Mouse (Mus musculus) small intestine, adult 2 months (tissue): ENCODE results near the gene Gpr157.

Experiments used
- CTCF ChIP-seq: fragments of 200-500 bp; IDR thresholded peaks from 2 replicates; pipeline ENCODE4 v1.5.1; 2012; ENCODE audit warnings: low read depth, mild to moderate bottlenecking, control low read depth, inconsistent platforms, low read length, moderate library complexity, mixed read lengths; ENCODE audit not compliant: insufficient replicate concordance, insufficient read length; ENCODE audit errors: extremely low read depth
- POLR2A ChIP-seq: fragments of 200-500 bp; IDR thresholded peaks from 2 replicates; pipeline ENCODE4 v1.6.1; 2012; ENCODE audit warnings: low read depth, mild to moderate bottlenecking, control low read depth, inconsistent platforms, low read length, moderate library complexity

DNA sequence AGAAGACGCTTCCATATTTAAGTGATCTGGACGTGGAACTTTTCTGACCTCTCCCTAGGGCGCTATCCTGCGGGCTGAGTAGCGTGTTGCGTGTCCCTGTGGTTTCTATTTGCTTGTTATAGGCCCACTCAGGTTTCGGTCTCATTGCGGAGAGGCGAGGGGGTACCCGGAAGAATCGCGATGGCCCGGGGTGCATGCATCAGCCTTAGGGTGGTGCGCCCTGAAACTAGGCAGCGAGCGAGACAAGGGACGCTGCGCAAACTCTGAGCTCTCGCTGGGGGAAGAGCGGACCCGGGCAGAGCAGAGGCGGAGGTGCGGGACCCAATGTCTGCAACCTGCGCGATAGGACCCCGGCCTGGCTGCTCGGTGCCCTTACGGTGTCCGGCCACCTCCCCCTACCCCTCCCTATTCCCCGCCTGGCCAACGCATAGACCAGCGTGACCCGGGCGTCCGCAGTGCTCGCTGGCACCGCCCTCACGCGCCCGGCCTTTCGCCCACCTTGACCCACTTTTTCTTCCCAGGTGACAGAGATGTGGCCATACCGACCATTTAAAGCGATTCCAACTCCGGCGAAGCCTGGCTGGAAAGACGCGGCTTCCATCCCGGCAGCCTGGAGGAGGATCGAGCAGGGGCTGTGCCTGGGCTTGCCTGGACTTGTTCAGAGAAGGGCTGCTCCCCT, 38.5 kb upstream of the Gpr157 start:
- TF ChIP-seq POLR2A (no peak), CTCF (no peak)
